Mouse (Mus musculus): ENCODE measurements around the gene Ush2a.

Gene Ush2a

GRCm38 (mm10) chr1:189006826-189007225, 745.0 kb downstream of the Ush2a start:
- no peak for DNase-seq (ENCODE audit: low read depth, low spot score)

- peak; percentile 98 for DNase-seq (ENCODE audit: low read depth, low spot score)
Observed at GRCm38 (mm10) chr1:189007239-189007979, 745.6 kb downstream of the Ush2a start, which contains the start of gene Kctd3. Gene Kctd3 (minus strand): TSS chr1:189007841.

GRCm38 (mm10) chr1:189007980-189008324, 746.1 kb downstream of the Ush2a start:
- DNase-seq (ENCODE audit: low read depth, low spot score), result no peak

- DNase-seq (ENCODE audit: low read depth, low spot score), result no peak
Observed at GRCm38 (mm10) chr1:189010671-189011070, 748.8 kb downstream of the Ush2a start.

GRCm38 (mm10) chr1:189012846-189013586, 751.2 kb downstream of the Ush2a start:
- no peak for DNase-seq (ENCODE audit: low read depth, low spot score)

- no peak for DNase-seq (ENCODE audit: low read depth, low spot score)
Observed at GRCm38 (mm10) chr1:189013587-189013921, 751.7 kb downstream of the Ush2a start.

Measured in brain, adult 2 months (tissue).